Mouse (Mus musculus): Measurements from ENCODE around the gene Mbd3. TPM values are rescaled to one million over a fixed set of nuclear protein-coding genes. Genes with fewer than 3 reads are reported as not detected.
A peak's percentile ranks its signal among the peaks of the same experiment; 100 is the strongest.

Gene Mbd3
- polyA plus RNA-seq, 1 experiment from 2014 or later = 87.4 TPM

DNA sequence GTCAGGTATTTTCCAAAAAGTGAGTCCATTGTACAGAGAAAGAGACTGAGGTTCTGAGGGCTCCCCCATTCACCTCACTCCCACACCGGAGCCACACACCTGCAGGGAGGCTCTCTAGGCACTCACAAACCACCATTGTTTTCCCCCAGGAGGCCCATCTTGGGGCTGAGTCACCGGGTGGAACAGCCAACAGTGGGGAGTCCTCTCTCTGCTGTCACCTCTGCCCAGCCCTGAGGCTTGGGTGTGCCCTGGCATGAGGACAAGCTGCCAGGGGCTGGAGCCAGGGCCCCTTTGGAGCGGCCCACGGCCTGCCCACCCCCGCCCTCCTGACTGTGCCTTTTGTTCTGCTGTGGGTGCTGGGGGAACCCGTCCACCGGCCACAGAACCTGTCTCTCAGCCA, 36.4 kb upstream of the Mbd3 start:
- H3K4me3 ChIP-seq (replicated peaks) = peak overlapping the region; percentile 20; the same call in 1 of the 2 replicates
- ATAC-seq (ENCODE audit: low read depth) (peak; percentile 50), DNase-seq (peak; percentile 60)
- no peaks in the 10 kb centered on the region for H3K27me3 ChIP-seq
- H3K9ac ChIP-seq = peak overlapping the region; percentile 50
- H3K4me1 ChIP-seq (replicated peaks) = peaks cover 60% of the 10 kb centered on the region
- no peaks in the 10 kb centered on the region for H3K9me3 ChIP-seq (replicated peaks)
- H3K27ac ChIP-seq = peak overlapping the region; percentile 95
- peaks cover 5% of the 10 kb centered on the region for H3K36me3 ChIP-seq
- 18% methylated on average over 7 of the region's 7 CpGs for WGBS (ENCODE audit: insufficient replicate concordance)
- peak overlapping the region; percentile 89 for H3K4me2 ChIP-seq

DNA sequence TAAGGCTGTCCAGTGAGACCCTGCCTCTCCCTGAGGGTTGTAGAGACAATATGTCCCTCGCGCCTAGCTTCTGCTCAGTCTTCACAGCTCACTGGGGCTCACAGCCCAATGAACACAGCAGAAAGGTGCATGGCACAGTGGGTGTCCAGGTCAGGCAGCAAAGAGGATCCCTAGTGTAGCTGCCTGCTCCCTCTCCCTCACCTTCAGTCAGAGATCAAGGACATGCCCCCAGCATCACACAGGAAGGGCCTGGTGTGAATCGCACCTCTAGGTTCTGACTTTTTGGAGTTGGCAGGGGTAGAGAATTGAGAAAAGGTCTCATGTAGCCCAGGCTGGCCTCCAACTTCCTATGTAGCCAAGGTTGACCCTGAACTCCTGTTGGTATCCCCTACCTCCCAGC, 35.5 kb upstream of the Mbd3 start:
- Histone ChIP-seq H3K4me1 (replicated peaks) (peaks cover 70% of the 10 kb centered on the region), H3K36me3 (peaks cover 15% of the 10 kb centered on the region), H3K4me2 (peak overlapping the region; percentile 89), H3K27ac (peak overlapping the region; percentile 95), H3K9ac (peak overlapping the region; percentile 50), H3K9me3 (replicated peaks) (no peaks in the 10 kb centered on the region), H3K27me3 (no peaks in the 10 kb centered on the region), H3K4me3 (replicated peaks) (peak overlapping the region; percentile 100)
- 74% methylated on average over 3 of the region's 3 CpGs for WGBS (ENCODE audit: insufficient replicate concordance)
- DNase-seq (no peak), ATAC-seq (ENCODE audit: low read depth) (no peak)

- peaks cover 75% of the 10 kb centered on the region for H3K4me1 ChIP-seq (replicated peaks)
- ATAC-seq (ENCODE audit: low read depth) (peak; percentile 2; the same call in 1 of the 2 replicates), DNase-seq (no peak)
- peaks cover 21% of the 10 kb centered on the region for H3K36me3 ChIP-seq
- peak overlapping the region; percentile 50 for H3K9ac ChIP-seq
- H3K4me3 ChIP-seq (replicated peaks) = peak overlapping the region; percentile 100
- peak overlapping the region; percentile 89 for H3K4me2 ChIP-seq
- H3K27me3 ChIP-seq = no peaks in the 10 kb centered on the region
- 6% methylated on average over 8 of the region's 8 CpGs for WGBS (ENCODE audit: insufficient replicate concordance)
- H3K9me3 ChIP-seq (replicated peaks) = no peaks in the 10 kb centered on the region
- peak overlapping the region; percentile 95 for H3K27ac ChIP-seq
Measured at GRCm38 (mm10) chr10:80434233-80434592, 34.9 kb upstream of the Mbd3 start.

GRCm38 (mm10) chr10:80433513-80434232, 34.3 kb upstream of the Mbd3 start, which contains the start of gene Tcf3:
Tcf3 (minus strand) TSS chr10:80433647.
- H3K27me3 ChIP-seq = no peaks in the 10 kb centered on the region
- peak; percentile 94 for DNase-seq
- peak; percentile 88 for ATAC-seq (ENCODE audit: low read depth)
- peak within 1 kb of the TSS; percentile 100 for H3K9ac ChIP-seq
- peak within 1 kb of the TSS; percentile 100 for H3K4me3 ChIP-seq (replicated peaks)
- peaks cover 76% of the 10 kb centered on the region for H3K4me1 ChIP-seq (replicated peaks)
- under 1% methylated on average over 61 of the region's 61 CpGs for WGBS (ENCODE audit: insufficient replicate concordance)
- peak within 1 kb of the TSS; percentile 89 for H3K4me2 ChIP-seq
- peaks cover 26% of the 10 kb centered on the region for H3K36me3 ChIP-seq
- no peaks in the 10 kb centered on the region for H3K9me3 ChIP-seq (replicated peaks)
- H3K27ac ChIP-seq = peak within 1 kb of the TSS; percentile 95

DNA sequence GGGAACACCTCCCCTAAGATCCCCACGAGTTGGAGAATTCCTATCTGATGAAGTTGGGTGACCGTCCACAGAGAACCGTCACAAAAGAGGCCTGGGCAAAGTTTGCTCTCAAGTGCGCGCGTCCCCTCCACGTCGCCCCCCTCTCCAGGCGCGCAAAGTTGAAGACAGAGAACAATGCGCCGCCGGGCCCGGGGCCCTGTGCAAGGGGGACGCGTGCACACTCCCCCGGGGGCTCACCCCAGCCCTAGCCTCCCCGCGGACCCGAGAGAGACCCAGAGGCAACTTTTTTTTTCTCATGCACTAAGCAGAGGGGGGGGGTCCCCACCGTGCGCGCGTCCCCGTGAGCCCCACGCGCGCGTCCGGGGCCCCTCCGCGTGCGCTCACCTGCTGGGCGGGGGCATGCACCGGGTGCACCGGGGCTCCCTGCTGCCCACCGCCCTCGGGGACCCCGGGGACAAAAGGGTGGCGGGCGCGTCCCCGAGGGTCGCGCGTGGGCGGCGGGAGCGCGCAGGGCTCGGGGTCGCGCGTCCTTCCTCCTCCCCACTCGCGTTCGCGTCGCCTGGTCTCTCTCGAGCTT, 33.7 kb upstream of the Mbd3 start:
- no peak for ATAC-seq (ENCODE audit: low read depth)
- peak overlapping the region; percentile 95 for H3K27ac ChIP-seq
- no peak for DNase-seq
- under 1% methylated on average over 58 of the region's 60 CpGs for WGBS (ENCODE audit: insufficient replicate concordance)
- no peaks in the 10 kb centered on the region for H3K27me3 ChIP-seq
- H3K4me3 ChIP-seq (replicated peaks) = peak overlapping the region; percentile 100
- H3K9me3 ChIP-seq (replicated peaks) = no peaks in the 10 kb centered on the region
- H3K4me1 ChIP-seq (replicated peaks) = peaks cover 72% of the 10 kb centered on the region
- H3K9ac ChIP-seq = peak overlapping the region; percentile 100
- H3K4me2 ChIP-seq = peak overlapping the region; percentile 89
- H3K36me3 ChIP-seq = peaks cover 33% of the 10 kb centered on the region

- Histone ChIP-seq H3K9me3 (replicated peaks) (no peaks in the 10 kb centered on the region), H3K27me3 (no peaks in the 10 kb centered on the region), H3K4me3 (replicated peaks) (peak overlapping the region; percentile 100), H3K27ac (peak overlapping the region; percentile 95), H3K36me3 (peaks cover 39% of the 10 kb centered on the region), H3K4me2 (peak overlapping the region; percentile 89), H3K4me1 (replicated peaks) (peaks cover 68% of the 10 kb centered on the region), H3K9ac (peak overlapping the region; percentile 100)
- DNase-seq = no peak
- ATAC-seq (ENCODE audit: low read depth) = no peak
- 4% methylated on average over 4 of the region's 4 CpGs for WGBS (ENCODE audit: insufficient replicate concordance)
Measured at GRCm38 (mm10) chr10:80432387-80432785, 33.0 kb upstream of the Mbd3 start.

DNA sequence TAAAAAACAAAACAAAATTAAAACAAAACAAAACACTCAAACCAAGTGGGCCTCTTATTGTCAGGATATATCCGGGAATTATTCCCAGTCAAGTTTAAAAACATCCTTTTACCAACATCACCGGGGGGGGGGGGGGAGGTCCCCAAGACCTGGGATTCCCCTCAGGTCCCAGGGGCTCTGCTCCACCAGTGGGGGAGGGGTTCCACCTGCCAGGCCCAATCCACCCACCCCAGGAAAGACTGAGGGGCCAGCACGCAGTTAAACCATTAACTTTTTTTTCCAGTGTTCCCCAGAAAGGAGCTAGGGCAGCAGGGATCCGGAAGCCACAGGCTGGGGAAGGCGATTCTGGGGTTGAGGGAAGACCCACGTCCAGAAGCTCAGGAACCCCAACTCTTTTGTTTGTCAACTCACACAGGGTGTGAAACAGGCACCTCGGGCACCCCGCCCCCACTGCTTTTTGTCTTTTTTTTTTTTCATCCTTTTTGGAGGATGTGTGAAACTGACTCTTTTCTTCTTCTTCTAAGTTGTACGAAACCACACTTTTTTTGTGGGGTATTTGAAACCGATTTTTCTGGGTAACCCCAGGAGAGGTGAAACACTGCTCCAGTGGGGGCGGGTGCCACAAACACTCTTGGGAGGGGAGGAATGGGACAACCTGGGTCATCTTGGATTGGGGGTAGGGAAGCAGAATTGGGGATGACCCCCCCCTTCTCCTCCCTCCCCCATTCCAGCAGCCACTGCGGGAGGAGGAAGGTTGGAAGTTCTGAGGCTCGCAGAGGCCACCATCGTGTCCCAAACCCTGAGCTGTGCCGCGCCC, 32.4 kb upstream of the Mbd3 start:
- H3K27me3 ChIP-seq = no peaks in the 10 kb centered on the region
- peak overlapping the region; percentile 89 for H3K4me2 ChIP-seq
- 34% methylated on average over 16 of the region's 16 CpGs for WGBS (ENCODE audit: insufficient replicate concordance)
- peak overlapping the region; percentile 100 for H3K9ac ChIP-seq
- peak overlapping the region; percentile 95 for H3K27ac ChIP-seq
- DNase-seq = no peak
- ATAC-seq (ENCODE audit: low read depth) = no peak
- H3K9me3 ChIP-seq (replicated peaks) = no peaks in the 10 kb centered on the region
- peaks cover 64% of the 10 kb centered on the region for H3K4me1 ChIP-seq (replicated peaks)
- H3K4me3 ChIP-seq (replicated peaks) = peak overlapping the region; percentile 100
- peaks cover 45% of the 10 kb centered on the region for H3K36me3 ChIP-seq

DNA sequence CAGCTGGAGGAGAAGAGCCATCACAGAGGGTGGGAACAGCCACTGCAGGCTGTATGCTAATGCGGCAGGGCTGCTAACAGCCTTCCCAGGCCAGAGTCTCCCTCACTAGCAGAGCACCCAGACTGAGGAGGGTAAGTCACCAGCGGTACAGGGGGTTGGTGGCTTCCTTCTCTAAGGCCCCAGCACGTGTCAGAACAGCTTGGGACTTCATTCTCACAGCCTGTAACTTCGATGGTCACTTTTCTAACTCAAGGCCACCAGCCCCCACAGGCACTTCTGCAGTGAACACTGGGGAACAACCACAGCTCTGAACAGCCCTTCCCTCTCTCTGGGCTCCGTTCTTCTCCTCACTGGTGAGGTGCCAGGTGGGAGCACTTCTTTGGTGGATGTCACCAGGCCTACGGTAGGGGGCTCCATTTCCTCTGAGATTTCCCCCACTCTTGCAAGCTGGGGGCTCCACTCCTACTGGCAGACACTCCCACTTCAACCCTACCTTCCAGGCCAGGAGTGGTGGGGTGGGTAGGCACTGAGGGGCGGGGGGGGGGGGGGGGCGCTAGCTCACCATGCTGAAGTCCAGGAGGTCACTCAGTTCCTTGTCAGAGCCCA, 31.1 kb upstream of the Mbd3 start:
- DNase-seq (no peak), ATAC-seq (ENCODE audit: low read depth) (no peak)
- H3K36me3 ChIP-seq = peaks cover 58% of the 10 kb centered on the region
- WGBS (ENCODE audit: insufficient replicate concordance) = 68% methylated on average over 8 of the region's 8 CpGs
- peak overlapping the region; percentile 100; the same call in 1 of the 2 replicates for H3K9ac ChIP-seq
- no peaks in the 10 kb centered on the region for H3K27me3 ChIP-seq
- H3K4me1 ChIP-seq (replicated peaks) = peaks cover 51% of the 10 kb centered on the region
- peak overlapping the region; percentile 95 for H3K27ac ChIP-seq
- H3K4me3 ChIP-seq (replicated peaks) = 0 out of 2 replicates have a peak overlapping the region, but pooled peaks have one; percentile 100
- H3K4me2 ChIP-seq = no peak overlapping the region
- peaks cover under 1% of the 10 kb centered on the region; the same call in 1 of the 2 replicates for H3K9me3 ChIP-seq (replicated peaks)

DNA sequence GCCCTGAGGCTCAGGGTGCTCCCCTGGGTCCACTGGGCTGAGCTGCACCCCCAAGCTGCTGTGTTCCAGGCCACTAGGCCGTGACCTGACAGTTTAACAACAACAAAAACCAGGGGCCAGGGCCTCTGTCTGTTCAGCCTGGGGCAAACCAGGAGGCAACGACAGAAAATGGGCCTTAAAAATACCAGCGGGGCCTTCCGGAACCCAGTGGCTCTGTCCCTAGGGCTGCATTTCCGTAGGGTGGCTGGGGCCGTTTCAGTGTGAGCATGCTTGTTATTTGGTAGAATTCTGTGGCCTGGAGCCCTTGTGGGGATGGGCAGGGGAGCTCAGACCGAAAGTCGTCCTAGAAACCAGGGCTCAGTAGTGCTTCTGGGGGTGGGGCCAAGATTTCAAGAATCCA, 30.4 kb upstream of the Mbd3 start:
- DNase-seq (no peak), ATAC-seq (ENCODE audit: low read depth) (no peak)
- Histone ChIP-seq H3K27ac (peak overlapping the region; percentile 29; the same call in 1 of the 2 replicates), H3K36me3 (peaks cover 65% of the 10 kb centered on the region), H3K27me3 (no peaks in the 10 kb centered on the region), H3K4me1 (replicated peaks) (peaks cover 47% of the 10 kb centered on the region), H3K4me2 (no peak overlapping the region), H3K9me3 (replicated peaks) (peaks cover 6% of the 10 kb centered on the region; the same call in 1 of the 2 replicates), H3K4me3 (replicated peaks) (no peak overlapping the region), H3K9ac (0 out of 2 replicates have a peak overlapping the region, but pooled peaks have one; percentile 26)
- 91% methylated on average over 8 of the region's 8 CpGs for WGBS (ENCODE audit: insufficient replicate concordance)

DNA sequence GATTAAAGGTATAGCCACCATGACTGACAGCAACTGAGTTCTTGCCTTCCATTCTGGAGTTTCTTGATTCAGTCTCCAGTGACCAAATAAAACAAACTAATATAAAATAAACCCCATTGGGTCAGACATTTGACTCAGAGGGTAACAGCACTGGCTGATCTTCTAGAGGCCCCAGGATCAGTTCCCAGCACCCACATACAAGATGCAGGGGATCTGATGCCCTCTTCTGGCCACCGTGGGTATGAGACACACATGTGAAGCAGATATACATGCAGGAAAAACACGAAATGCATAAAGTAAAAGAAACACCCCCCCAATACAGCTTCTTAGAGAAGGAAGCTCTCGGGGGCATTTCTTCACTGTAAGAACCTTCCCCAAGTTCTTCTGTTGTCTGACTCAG, 25.7 kb upstream of the Mbd3 start:
- Histone ChIP-seq H3K36me3 (peaks cover 83% of the 10 kb centered on the region), H3K9ac (no peak overlapping the region), H3K4me2 (no peak overlapping the region), H3K9me3 (replicated peaks) (peaks cover 6% of the 10 kb centered on the region; the same call in 1 of the 2 replicates), H3K4me1 (replicated peaks) (peaks cover 62% of the 10 kb centered on the region), H3K27me3 (no peaks in the 10 kb centered on the region), H3K27ac (peak overlapping the region; percentile 100), H3K4me3 (replicated peaks) (no peak overlapping the region)
- ATAC-seq (ENCODE audit: low read depth) = no peak
- 86% methylated on average over 3 of the region's 3 CpGs for WGBS (ENCODE audit: insufficient replicate concordance)
- no peak for DNase-seq
